Mouse (Mus musculus) mature B cell (primary cell): ENCODE data around the gene Crybg2.

Source experiments
- in situ Hi-C: fragments of 300-500 bp; cut with MboI; formaldehyde crosslinking; loops from 2 replicates; pipeline ENCODE4 v1.14.3; 2019

Crybg2 gene

DNA sequence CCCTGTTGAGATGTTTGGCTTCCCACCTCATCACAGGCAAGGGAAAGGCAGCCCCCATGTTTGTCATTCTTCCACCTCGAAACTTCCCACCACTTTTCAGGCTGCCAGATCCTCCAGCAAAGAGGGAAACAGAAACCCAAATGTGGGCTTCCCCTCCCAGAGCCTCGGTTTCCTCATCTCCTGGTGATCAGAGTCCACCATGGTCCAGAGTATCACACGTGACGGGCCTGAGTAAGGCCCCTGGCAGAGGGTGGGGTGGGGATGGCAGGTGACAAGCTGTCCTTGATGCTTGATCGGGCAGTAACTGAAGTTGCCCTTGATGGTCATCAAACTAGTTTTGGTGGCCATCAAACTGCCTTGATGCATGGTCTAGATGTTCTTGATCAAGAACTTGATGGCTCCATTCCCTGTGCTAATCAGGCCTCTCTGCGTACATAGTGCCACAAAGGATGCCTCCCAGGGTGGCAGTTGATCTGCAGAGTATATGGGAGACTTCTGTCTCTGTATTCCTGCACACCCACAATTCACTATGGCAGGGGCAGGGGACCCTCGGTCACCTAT, 33.5 kb downstream of the Crybg2 start:
- in situ Hi-C loops = loop anchor here (5.0 kb wide), 2 partner anchors 33 to 57 kb away; partner anchors contain the start of gene Sh3bgrl3

- in situ Hi-C loops = loop anchor here (5.0 kb wide), 2 partner anchors 32 to 58 kb away; partner anchors contain the start of gene Sh3bgrl3
Measured at GRCm38 (mm10) chr4:134094923-134095547, 34.4 kb downstream of the Crybg2 start, which contains the start of gene Cd52. Gene Cd52, minus strand, starts transcription at chr4:134095082.

- in situ Hi-C loops = no loop called here
Measured at GRCm38 (mm10) chr4:134096120-134096519, 35.5 kb downstream of the Crybg2 start.

GRCm38 (mm10) chr4:134097015-134097608, 36.5 kb downstream of the Crybg2 start:
- in situ Hi-C loops = no loop called here

DNA sequence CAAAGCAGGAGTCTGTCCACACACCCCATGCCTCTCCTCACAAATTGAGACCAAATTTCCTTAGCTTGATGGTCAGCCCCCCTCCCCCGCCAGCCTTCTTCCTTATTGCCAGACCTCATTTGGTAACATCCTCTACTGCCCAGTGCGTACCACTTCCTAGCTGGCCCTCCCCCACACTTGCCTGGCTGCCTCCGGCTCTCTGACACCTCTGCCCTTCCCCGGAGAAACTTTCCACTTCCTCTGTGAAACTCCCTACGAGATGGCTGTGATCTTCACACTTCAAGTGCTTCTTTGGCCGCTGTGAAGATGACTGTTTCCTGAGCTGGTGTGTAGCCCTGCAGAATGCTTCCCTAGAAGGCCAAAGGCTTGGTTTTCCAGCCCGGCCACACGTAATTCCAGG, 38.0 kb downstream of the Crybg2 start:
- in situ Hi-C loops = no loop called here

- in situ Hi-C loops = no loop called here
Measured at GRCm38 (mm10) chr4:134100245-134100644, 39.6 kb downstream of the Crybg2 start.

DNA sequence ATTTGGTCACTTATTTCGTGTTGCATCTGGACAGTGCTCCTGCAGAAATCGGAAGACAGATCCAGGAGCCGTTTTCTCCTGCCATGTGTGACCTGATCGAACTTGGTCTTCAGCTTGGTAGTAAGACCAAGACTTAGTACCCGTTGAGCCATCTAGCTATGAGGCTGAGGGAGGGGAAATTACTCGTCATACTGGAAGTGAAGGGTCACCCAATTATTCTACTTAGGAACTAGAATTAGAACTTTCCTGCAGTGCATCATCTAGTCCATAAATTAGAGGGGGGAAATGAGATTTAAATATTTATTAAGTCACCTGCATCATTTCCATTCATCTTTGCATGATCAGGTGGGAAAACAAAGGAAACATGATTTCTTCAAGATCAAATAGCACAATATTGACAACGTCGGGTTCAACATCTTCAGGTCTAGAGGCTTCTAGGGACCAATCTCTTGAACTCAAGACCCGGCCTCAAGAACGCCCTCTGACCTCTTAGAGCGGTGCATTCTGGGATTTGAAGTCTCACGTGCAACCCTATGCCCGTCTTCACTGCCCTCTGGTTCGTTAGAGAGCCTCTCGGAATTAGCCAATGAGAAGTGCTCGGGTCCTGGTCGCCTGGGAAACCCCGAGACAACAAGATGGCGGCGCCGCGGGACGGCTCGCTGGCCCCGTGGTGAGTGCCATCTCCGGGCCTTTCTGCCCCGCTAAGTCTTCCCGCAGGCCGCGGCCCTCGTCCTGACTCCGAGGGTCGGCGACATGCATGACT, 41.5 kb downstream of the Crybg2 start, which contains the start of gene Ubxn11:
Gene Ubxn11, plus strand, starts transcription at position 592 of the 763 bp plus-strand sequence.
- in situ Hi-C loops = no loop called here

- in situ Hi-C loops = no loop called here
Measured at GRCm38 (mm10) chr4:134102742-134103119, 42.1 kb downstream of the Crybg2 start.

DNA sequence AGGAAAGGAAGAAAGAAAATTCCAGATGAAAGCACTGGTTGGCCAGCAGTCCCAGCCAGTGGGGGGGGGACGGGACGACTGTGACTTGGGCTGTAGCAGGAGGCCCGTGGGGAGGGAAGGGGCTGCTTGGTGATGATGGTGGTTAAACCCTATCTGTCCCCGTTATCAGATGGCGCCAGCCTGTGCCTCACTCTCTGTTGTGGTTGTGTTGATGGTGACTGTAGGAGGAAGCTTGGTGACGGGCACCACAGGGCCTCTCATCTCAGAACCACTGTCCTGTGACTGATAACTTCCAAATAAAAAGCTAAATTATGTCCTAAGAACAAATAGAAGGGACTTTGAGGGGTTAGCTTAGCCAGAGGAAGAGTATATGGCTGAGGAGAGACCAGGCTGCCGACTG, 45.5 kb downstream of the Crybg2 start:
- in situ Hi-C loops = no loop called here

DNA sequence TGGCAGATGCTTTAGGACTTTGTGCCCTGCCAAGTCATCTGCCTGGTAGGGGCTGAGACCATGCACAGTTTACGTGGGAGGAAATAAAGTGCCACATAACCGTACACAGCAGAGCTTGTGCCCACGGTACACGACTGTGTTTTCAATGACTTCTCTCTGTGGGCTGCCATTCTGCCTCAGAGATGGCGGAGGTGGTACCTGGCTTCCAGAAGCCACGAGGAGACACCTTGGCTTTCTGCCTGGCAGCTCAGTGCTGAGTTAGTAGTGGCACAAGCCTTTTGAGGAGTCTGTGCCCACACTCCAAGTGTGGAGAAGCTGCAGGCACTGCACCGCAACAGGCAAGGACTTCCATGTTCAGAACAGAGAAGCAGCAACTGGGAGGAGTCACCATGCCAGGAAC, 47.1 kb downstream of the Crybg2 start:
- in situ Hi-C loops = no loop called here

DNA sequence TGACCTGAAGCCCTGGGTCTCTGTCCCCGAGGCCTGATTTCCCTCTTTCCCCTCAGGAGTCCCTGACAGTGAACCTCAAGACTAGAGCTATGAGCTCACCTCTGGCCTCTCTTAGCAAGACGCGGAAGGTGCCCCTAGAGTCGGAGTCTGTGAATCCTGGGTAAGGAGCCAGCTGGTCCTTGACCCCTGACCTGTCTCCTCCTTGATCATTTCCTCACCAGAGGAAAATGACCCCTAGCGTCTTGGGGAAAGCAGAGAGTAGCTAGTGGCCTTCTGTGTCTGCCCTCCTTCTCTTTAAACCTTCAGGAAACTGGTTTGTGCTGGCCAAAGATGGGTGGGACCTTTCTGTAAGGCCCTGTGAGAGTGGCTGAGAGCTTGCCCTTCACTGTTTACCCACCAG, 47.6 kb downstream of the Crybg2 start:
- in situ Hi-C loops = no loop called here

GRCm38 (mm10) chr4:134110653-134111052, 50.0 kb downstream of the Crybg2 start:
- in situ Hi-C loops = no loop called here

- in situ Hi-C loops = no loop called here
Measured at GRCm38 (mm10) chr4:134112403-134112802, 51.8 kb downstream of the Crybg2 start.

DNA sequence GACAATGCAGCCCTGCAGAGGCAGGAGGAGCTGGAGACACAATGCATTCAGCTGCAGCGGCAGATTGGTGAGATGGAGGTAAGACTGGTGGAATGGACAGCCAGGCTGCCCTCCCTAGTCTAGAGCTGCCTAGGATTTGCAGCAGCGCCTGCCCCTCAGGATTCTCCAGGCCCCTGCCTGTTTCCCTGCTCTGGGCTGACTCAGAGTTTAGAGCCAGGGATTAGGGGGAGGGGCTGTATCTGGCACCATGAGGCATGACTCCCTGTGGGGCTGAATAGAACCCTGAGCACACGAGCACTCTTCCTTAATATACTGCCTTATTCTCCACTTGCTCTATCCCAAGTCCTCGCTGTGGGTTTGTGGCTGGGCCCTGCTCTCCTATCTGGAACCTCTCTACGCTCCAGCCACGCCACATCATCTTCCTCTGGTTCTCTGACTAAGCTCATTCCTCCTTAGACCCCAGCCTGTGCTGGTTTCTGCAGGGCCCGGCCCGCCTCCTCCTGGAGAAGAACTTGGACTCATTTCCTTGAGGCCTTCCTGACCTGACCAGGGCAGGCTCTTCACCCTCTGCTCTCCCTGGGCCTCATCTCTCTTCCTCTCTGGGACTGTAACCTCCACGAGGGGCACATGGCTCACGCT, 52.9 kb downstream of the Crybg2 start:
- in situ Hi-C loops = no loop called here

GRCm38 (mm10) chr4:134114038-134114437, 53.4 kb downstream of the Crybg2 start:
- in situ Hi-C loops = no loop called here

GRCm38 (mm10) chr4:134115215-134116144, 54.9 kb downstream of the Crybg2 start:
- in situ Hi-C loops = no loop called here

- in situ Hi-C loops = no loop called here
Measured at GRCm38 (mm10) chr4:134116501-134116900, 55.9 kb downstream of the Crybg2 start.

DNA sequence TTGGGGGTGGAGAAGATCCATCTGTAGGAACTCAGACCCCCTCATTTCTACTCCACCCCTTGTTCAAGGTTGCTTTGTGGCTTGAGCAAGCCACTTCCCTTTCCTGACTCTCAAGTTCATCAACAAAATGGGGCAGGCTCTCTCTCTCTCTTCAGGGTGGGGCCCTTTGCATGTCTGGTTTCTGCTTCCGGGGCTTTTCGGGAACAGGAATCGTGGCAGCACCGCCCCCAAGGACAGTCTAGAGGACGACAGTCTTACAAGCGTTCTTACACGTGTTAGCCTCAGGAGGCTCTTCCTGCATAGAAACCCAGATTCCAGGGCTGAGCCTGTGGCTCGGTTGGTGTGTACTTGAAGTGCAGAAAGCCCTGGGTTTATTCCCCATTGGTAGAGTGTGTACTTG, 56.4 kb downstream of the Crybg2 start:
- in situ Hi-C loops = no loop called here

- in situ Hi-C loops = no loop called here
Measured at GRCm38 (mm10) chr4:134118126-134118800, 57.6 kb downstream of the Crybg2 start.

DNA sequence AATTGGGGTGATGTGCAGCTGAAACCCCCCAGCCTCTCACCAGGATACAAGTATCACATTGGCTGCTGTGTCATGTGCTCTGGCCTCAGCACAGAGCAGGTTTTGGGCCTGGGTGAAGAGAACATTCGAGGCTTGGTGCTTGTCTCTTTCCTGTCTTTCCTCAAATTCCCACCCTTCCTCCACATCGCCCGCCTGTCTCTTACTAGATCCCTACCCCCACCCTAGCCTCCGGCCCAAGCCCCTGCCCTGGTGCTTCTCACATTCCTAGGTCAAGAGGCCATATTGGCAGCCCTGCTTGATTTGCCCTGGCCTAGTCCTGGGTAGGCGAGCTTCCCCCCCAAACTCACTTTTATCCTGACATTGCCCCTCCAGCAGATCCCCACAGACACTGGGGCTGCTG, 58.4 kb downstream of the Crybg2 start:
- in situ Hi-C loops = no loop called here
